Mouse (Mus musculus) bone marrow macrophage, adult 2 months (primary cell): ENCODE measurements at regions not wholly inside any gene's neighbourhood (a gene's known extent, or its start where the extent isn't known, plus 50 kb on each side); places are given as distances from the start of the nearest gene placed in this dataset.

Source experiments
- H3K27ac ChIP-seq: 2 replicates; pipeline ENCODE4 v1.5.1; 2012; ENCODE audit warnings: low read depth, low read length; ENCODE audit not compliant: insufficient read depth
- H3K4me1 ChIP-seq: 2 replicates; pipeline ENCODE4 v1.6.1; 2012; ENCODE audit warnings: low read length; ENCODE audit not compliant: control insufficient read depth, insufficient read depth
- H3K4me3 ChIP-seq: 2 replicates; pipeline ENCODE4 v1.5.1; 2012; ENCODE audit warnings: mild to moderate bottlenecking, low read length, moderate library complexity; ENCODE audit not compliant: insufficient read depth
- CTCF ChIP-seq: IDR thresholded peaks from 2 replicates; pipeline ENCODE4 v1.5.1; 2012; ENCODE audit warnings: low read depth, mild to moderate bottlenecking, low read length, moderate library complexity
- POLR2A ChIP-seq: IDR thresholded peaks from 2 replicates; pipeline ENCODE4 v1.6.1; 2012; ENCODE audit warnings: mild to moderate bottlenecking, low read depth, low read length, borderline replicate concordance

- no peaks in the 10 kb centered on the region for H3K4me1 ChIP-seq
- H3K27ac ChIP-seq = no peak overlapping the region
- TF ChIP-seq POLR2A (no peak), CTCF (no peak)
- no peak overlapping the region for H3K4me3 ChIP-seq
These were observed 382.6 kb upstream of the Jarid2 start for GRCm38 (mm10) chr13:44346636-44347035.

- Histone ChIP-seq H3K4me3 (no peak overlapping the region), H3K4me1 (no peaks in the 10 kb centered on the region), H3K27ac (no peak overlapping the region)
- TF ChIP-seq POLR2A (no peak), CTCF (no peak)
These were observed 381.6 kb upstream of the Jarid2 start for GRCm38 (mm10) chr13:44347662-44348061.

- Histone ChIP-seq H3K4me3 (peak overlapping the region; percentile 6; the same call in 1 of the 2 replicates), H3K27ac (no peak overlapping the region), H3K4me1 (0 out of 2 replicates have a peak, but pooled peaks cover 4% of the 10 kb centered on the region)
- TF ChIP-seq CTCF (no peak), POLR2A (no peak)
These were observed 375.4 kb upstream of the Jarid2 start for GRCm38 (mm10) chr13:44353899-44354298.

- H3K4me1 ChIP-seq = 0 out of 2 replicates have a peak, but pooled peaks cover 4% of the 10 kb centered on the region
- TF ChIP-seq CTCF = no peak
- TF ChIP-seq POLR2A = no peak
- H3K4me3 ChIP-seq = no peak overlapping the region
- no peak overlapping the region for H3K27ac ChIP-seq
These were observed 373.5 kb upstream of the Jarid2 start for GRCm38 (mm10) chr13:44355771-44356221.

GRCm38 (mm10) chr13:44356981-44357380, 372.3 kb upstream of the Jarid2 start:
- 0 out of 2 replicates have a peak, but pooled peaks cover 4% of the 10 kb centered on the region for H3K4me1 ChIP-seq
- H3K27ac ChIP-seq = no peak overlapping the region
- no peak overlapping the region for H3K4me3 ChIP-seq
- TF ChIP-seq CTCF (no peak), POLR2A (no peak)

- H3K4me3 ChIP-seq = no peak overlapping the region
- no peaks in the 10 kb centered on the region for H3K4me1 ChIP-seq
- no peak overlapping the region for H3K27ac ChIP-seq
- no peak for TF ChIP-seq CTCF
- TF ChIP-seq POLR2A = no peak
These were observed 369.9 kb upstream of the Jarid2 start for GRCm38 (mm10) chr13:44359344-44359743.

- no peak overlapping the region for H3K27ac ChIP-seq
- TF ChIP-seq POLR2A (no peak), CTCF (no peak)
- H3K4me1 ChIP-seq = no peaks in the 10 kb centered on the region
- no peak overlapping the region for H3K4me3 ChIP-seq
These were observed 369.3 kb upstream of the Jarid2 start for GRCm38 (mm10) chr13:44360016-44360415.

GRCm38 (mm10) chr13:44360725-44361290, 368.5 kb upstream of the Jarid2 start:
- TF ChIP-seq CTCF = no peak
- TF ChIP-seq POLR2A = no peak

GRCm38 (mm10) chr13:44362293-44363005, 366.8 kb upstream of the Jarid2 start:
- H3K27ac ChIP-seq = no peak overlapping the region
- TF ChIP-seq POLR2A (no peak), CTCF (no peak)
- H3K4me3 ChIP-seq = no peak overlapping the region
- no peaks in the 10 kb centered on the region for H3K4me1 ChIP-seq

More at GRCm38 (mm10) chr13:44360725-44361290, 368.5 kb upstream of the Jarid2 start:
- no peaks in the 10 kb centered on the region for H3K4me1 ChIP-seq
- H3K4me3 ChIP-seq = no peak overlapping the region
- H3K27ac ChIP-seq = no peak overlapping the region

GRCm38 (mm10) chr13:44363016-44363415, 366.3 kb upstream of the Jarid2 start:
- H3K27ac ChIP-seq = no peak overlapping the region

GRCm38 (mm10) chr13:44369301-44369700, 360.0 kb upstream of the Jarid2 start:
- no peaks in the 10 kb centered on the region for H3K4me1 ChIP-seq
- H3K4me3 ChIP-seq = no peak overlapping the region

More at GRCm38 (mm10) chr13:44363016-44363415, 366.3 kb upstream of the Jarid2 start:
- TF ChIP-seq POLR2A = no peak
- TF ChIP-seq CTCF = no peak
- no peak overlapping the region for H3K4me3 ChIP-seq
- H3K4me1 ChIP-seq = no peaks in the 10 kb centered on the region

More at GRCm38 (mm10) chr13:44369301-44369700, 360.0 kb upstream of the Jarid2 start:
- H3K27ac ChIP-seq = no peak overlapping the region
- TF ChIP-seq CTCF (no peak), POLR2A (no peak)
